ENCODE assay signal across 26 mouse cellular contexts in genomic region chr4:103552476-103552875, GRCm38 (mm10).
DNase-seq lines count a peak whose midpoint lies in the region; ATAC-seq and TF ChIP-seq lines count a peak whose summit lies in the region.
"Had no signal": no experiment of that assay in that cellular context is flagged by ENCODE, and none has a peak within 500 bp of the region (broad histone marks: within the 10 kb centered on the region; RNA-seq: fewer than 3 reads in every experiment).

No protein-coding gene starts in this region.

- no peaks in the 10 kb centered on the region for H3K27me3 ChIP-seq in forebrain, postnatal 0 days (ENCODE audit: insufficient read depth, low read length)
- H3K27me3 ChIP-seq in forebrain, embryonic 13.5 days = no peaks in the 10 kb centered on the region
- H3K27me3 ChIP-seq: CH12.LX; embryonic facial prominence, embryonic 15.5 days; forebrain, embryonic 15.5 days; heart, embryonic 13.5 days; hindbrain, embryonic 12.5 days; hindbrain, embryonic 15.5 days; Patski had no signal

- peak; percentile 37 for DNase-seq in forebrain, postnatal 0 days
- DNase-seq in layer of hippocampus, adult 9-11 months = peak; percentile 15
- DNase-seq in layer of hippocampus, postnatal 36 days = no peak
- peak; percentile 23 for DNase-seq in right cerebral cortex, postnatal 14 days
- no peak for DNase-seq in right cerebral cortex, postnatal 36 days (ENCODE audit: low spot score in 2 of 2)
- peak; percentile 28 for DNase-seq in telencephalon, adult 2 months (ENCODE audit: low read depth, low spot score)
- DNase-seq: adrenal gland, postnatal 10 days; adrenal gland, postnatal 36 days; B cell, adult 2 months; cerebellum, adult 11 months; cerebellum, adult 2 months; cerebellum, postnatal 36 days; embryo, embryonic 11 days; gastrocnemius, postnatal 25 days; heart, adult 2 months; heart, postnatal 14 days had no signal

- no peak overlapping the region for H3K4me2 ChIP-seq in forebrain, postnatal 0 days (ENCODE audit: low read depth)
- H3K4me2 ChIP-seq in forebrain, embryonic 13.5 days = no peak overlapping the region
- H3K4me2 ChIP-seq: embryonic facial prominence, embryonic 15.5 days; forebrain, embryonic 15.5 days; heart, embryonic 13.5 days; hindbrain, embryonic 12.5 days; hindbrain, embryonic 15.5 days had no signal

- H3K27ac ChIP-seq in forebrain, postnatal 0 days (ENCODE audit: low read depth, low read length) = no peak overlapping the region
- no peak overlapping the region for H3K27ac ChIP-seq in forebrain, embryonic 13.5 days
- H3K27ac ChIP-seq: embryonic facial prominence, embryonic 15.5 days; forebrain, embryonic 15.5 days; heart, adult 2 months; heart, embryonic 10.5 days; heart, embryonic 13.5 days; hindbrain, embryonic 12.5 days; hindbrain, embryonic 15.5 days had no signal

- 37% methylated on average over 3 of the region's 3 CpGs for WGBS in forebrain, postnatal 0 days
- 75% methylated on average over 3 of the region's 3 CpGs for WGBS in forebrain, embryonic 13.5 days

- 0 out of 2 replicates have a peak, but pooled peaks cover 2% of the 10 kb centered on the region for H3K4me1 ChIP-seq in forebrain, postnatal 0 days (ENCODE audit: insufficient read depth)
- H3K4me1 ChIP-seq in forebrain, embryonic 13.5 days = peaks cover 22% of the 10 kb centered on the region
- H3K4me1 ChIP-seq: embryonic facial prominence, embryonic 15.5 days; heart, embryonic 10.5 days; heart, embryonic 13.5 days; hindbrain, embryonic 12.5 days; hindbrain, embryonic 15.5 days had no signal

- no peak for TF ChIP-seq CTCF in forebrain, postnatal 0 days (IDR thresholded peaks at IDR 0.05; ENCODE audit: low read depth)

- H3K4me3 ChIP-seq in forebrain, postnatal 0 days (ENCODE audit: low read depth, low read length) = no peak overlapping the region
- no peak overlapping the region for H3K4me3 ChIP-seq in forebrain, embryonic 13.5 days
- H3K4me3 ChIP-seq: embryonic facial prominence, embryonic 15.5 days; forebrain, embryonic 15.5 days; heart, adult 2 months; heart, embryonic 10.5 days; heart, embryonic 13.5 days; hindbrain, embryonic 12.5 days; hindbrain, embryonic 15.5 days had no signal

- no peak overlapping the region for H3K9ac ChIP-seq in forebrain, postnatal 0 days
- no peak overlapping the region for H3K9ac ChIP-seq in forebrain, embryonic 13.5 days
- H3K9ac ChIP-seq: embryonic facial prominence, embryonic 15.5 days; forebrain, embryonic 15.5 days; heart, embryonic 13.5 days; hindbrain, embryonic 12.5 days; hindbrain, embryonic 15.5 days had no signal

- ATAC-seq in forebrain, postnatal 0 days = peak; percentile 60
- no peak for ATAC-seq in forebrain, embryonic 13.5 days
- ATAC-seq: forebrain, embryonic 15.5 days; Patski had no signal

- no peaks in the 10 kb centered on the region for H3K36me3 ChIP-seq in forebrain, postnatal 0 days (ENCODE audit: insufficient read depth)
- H3K36me3 ChIP-seq in forebrain, embryonic 13.5 days (ENCODE audit: poor library complexity, severe bottlenecking) = no peaks in the 10 kb centered on the region
- H3K36me3 ChIP-seq: embryonic facial prominence, embryonic 15.5 days; forebrain, embryonic 15.5 days; G1E; heart, embryonic 10.5 days; heart, embryonic 13.5 days; hindbrain, embryonic 12.5 days; hindbrain, embryonic 15.5 days had no signal

- no peaks in the 10 kb centered on the region for H3K9me3 ChIP-seq in forebrain, postnatal 0 days (ENCODE audit: low read length)
- H3K9me3 ChIP-seq in forebrain, embryonic 13.5 days (replicated peaks) = no peaks in the 10 kb centered on the region
- H3K9me3 ChIP-seq: embryonic facial prominence, embryonic 15.5 days; forebrain, embryonic 15.5 days; heart, embryonic 10.5 days; heart, embryonic 13.5 days; hindbrain, embryonic 12.5 days; hindbrain, embryonic 15.5 days had no signal

Comparison
In these comparisons a context has a peak if more than half of its experiments do, and no peak if none do; other contexts are left out.
1. DNase-seq: peak in forebrain, postnatal 0 days (single experiment), layer of hippocampus, adult 9-11 months (single experiment), right cerebral cortex, postnatal 14 days (single experiment) and telencephalon, adult 2 months (single experiment); none in layer of hippocampus, postnatal 36 days (0 of 2) and right cerebral cortex, postnatal 36 days (0 of 2).